Mouse (Mus musculus): ENCODE data around the gene Mfsd12.

The Mfsd12 gene

GRCm38 (mm10) chr10:81356991-81357844 lies at the start of gene Mfsd12:
Gene Mfsd12, plus strand, starts transcription at chr10:81357491.
- in situ Hi-C loops (cut with MboI, MseI), result no loop called here

- in situ Hi-C loops (cut with MboI, MseI), result no loop called here
Measured at GRCm38 (mm10) chr10:81309571-81309970, 47.7 kb upstream of the Mfsd12 start.

- in situ Hi-C loops (cut with MboI, MseI), result no loop called here
Measured at GRCm38 (mm10) chr10:81313581-81313980, 43.7 kb upstream of the Mfsd12 start.

GRCm38 (mm10) chr10:81314201-81314600 lies 43.1 kb upstream of the Mfsd12 start:
- in situ Hi-C loops (cut with MboI, MseI), result no loop called here

GRCm38 (mm10) chr10:81315587-81315986 lies 41.7 kb upstream of the Mfsd12 start:
- in situ Hi-C loops (cut with MboI, MseI), result no loop called here

- in situ Hi-C loops (cut with MboI, MseI), result no loop called here
Measured at GRCm38 (mm10) chr10:81316338-81317060, 40.8 kb upstream of the Mfsd12 start.

GRCm38 (mm10) chr10:81317273-81317672 lies 40.0 kb upstream of the Mfsd12 start:
- in situ Hi-C loops (cut with MboI, MseI), result no loop called here

GRCm38 (mm10) chr10:81318589-81319329 lies 38.5 kb upstream of the Mfsd12 start:
- in situ Hi-C loops (cut with MboI, MseI), result no loop called here

GRCm38 (mm10) chr10:81319330-81319699 lies 38.0 kb upstream of the Mfsd12 start:
- in situ Hi-C loops (cut with MboI, MseI), result no loop called here

GRCm38 (mm10) chr10:81319741-81320549 lies 37.3 kb upstream of the Mfsd12 start:
- in situ Hi-C loops (cut with MboI, MseI), result loop anchor here (5.0 kb wide), 1 partner anchor 33 kb away; no protein-coding TSS in a partner anchor

- in situ Hi-C loops (cut with MboI, MseI), result loop anchor here (5.0 kb wide), 1 partner anchor 33 kb away; no protein-coding TSS in a partner anchor
Measured at GRCm38 (mm10) chr10:81320550-81321347, 36.5 kb upstream of the Mfsd12 start, which contains the start of gene Cactin. Gene Cactin, plus strand, starts transcription at chr10:81321103.

- in situ Hi-C loops (cut with MboI, MseI), result loop anchor here (5.0 kb wide), 1 partner anchor 34 kb away; no protein-coding TSS in a partner anchor
Measured at GRCm38 (mm10) chr10:81321436-81321835, 35.9 kb upstream of the Mfsd12 start.

GRCm38 (mm10) chr10:81322444-81322843 lies 34.8 kb upstream of the Mfsd12 start:
- in situ Hi-C loops (cut with MboI, MseI), result loop anchor here (5.0 kb wide), 1 partner anchor 35 kb away; no protein-coding TSS in a partner anchor

GRCm38 (mm10) chr10:81323141-81323775 lies 34.0 kb upstream of the Mfsd12 start:
- in situ Hi-C loops (cut with MboI, MseI), result loop anchor here (5.0 kb wide), 1 partner anchor 36 kb away; no protein-coding TSS in a partner anchor

- in situ Hi-C loops (cut with MboI, MseI), result loop anchor here (5.0 kb wide), 1 partner anchor 37 kb away; no protein-coding TSS in a partner anchor
Measured at GRCm38 (mm10) chr10:81323791-81324530, 33.3 kb upstream of the Mfsd12 start.

GRCm38 (mm10) chr10:81325176-81325575 lies 32.1 kb upstream of the Mfsd12 start:
- in situ Hi-C loops (cut with MboI, MseI), result no loop called here

GRCm38 (mm10) chr10:81325781-81326180 lies 31.5 kb upstream of the Mfsd12 start:
- in situ Hi-C loops (cut with MboI, MseI), result no loop called here

GRCm38 (mm10) chr10:81326858-81327257 lies 30.4 kb upstream of the Mfsd12 start:
- in situ Hi-C loops (cut with MboI, MseI), result no loop called here

- in situ Hi-C loops (cut with MboI, MseI), result no loop called here
Measured at GRCm38 (mm10) chr10:81327959-81328358, 29.3 kb upstream of the Mfsd12 start.

All from T-helper 2 cell (primary cell).